Mouse (Mus musculus) lung, postnatal 0 days (tissue): ENCODE results near the gene Otud7a.

Source experiments
- CTCF ChIP-seq: IDR thresholded peaks from 2 replicates; pipeline ENCODE4 v1.5.1; 2016; ENCODE audit warnings: antibody characterized with exemption, mild to moderate bottlenecking
- EP300 ChIP-seq: IDR thresholded peaks from 2 replicates; pipeline ENCODE4 v1.6.1; 2016; ENCODE audit warnings: antibody characterized with exemption, mild to moderate bottlenecking, control low read depth

DNA sequence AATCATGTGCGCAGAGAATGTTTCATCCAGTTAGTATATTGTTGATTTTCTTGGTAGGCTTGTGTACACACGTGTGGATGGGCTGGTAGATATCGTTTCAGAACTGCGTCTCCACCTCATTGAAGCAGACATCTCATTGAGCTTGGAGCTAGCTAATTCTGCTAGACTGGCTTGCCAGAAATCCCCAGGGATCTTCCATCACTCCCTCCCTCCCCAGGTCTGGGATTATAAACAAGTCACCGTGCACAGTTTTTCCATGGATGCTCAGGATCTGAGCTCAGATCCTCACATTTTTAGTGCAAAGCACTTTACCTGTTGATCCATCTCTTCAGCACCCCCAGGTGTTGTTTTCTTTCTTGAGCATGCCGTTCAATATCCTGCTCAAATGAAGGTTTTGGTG, 22.2 kb downstream of the Otud7a start:
- TF ChIP-seq EP300 (no peak), CTCF (no peak)
